Mouse (Mus musculus) forebrain, embryonic 13.5 days (tissue): ENCODE data around the gene Clec2g. TPM values are rescaled to one million over a fixed set of nuclear protein-coding genes. Genes with fewer than 3 reads are reported as not detected.
"Not testable (repeated sequence)": the region's sequence is repeated elsewhere in the genome, so short reads cannot be mapped to it uniquely, and the experiment has no call there.

Source experiments
- ATAC-seq: fragments of 200-750 bp; cut with Nextera tagmentation; 2 replicates; pipeline ENCODE4 v1.8.0; 2017
- H3K27ac ChIP-seq: fragments of 300-500 bp; sonication (generic); 2 replicates; pipeline ENCODE4 v1.5.1; 2015; ENCODE audit warnings: inconsistent platforms, mild to moderate bottlenecking, moderate library complexity
- H3K27me3 ChIP-seq: fragments of 300-500 bp; sonication (generic); 2 replicates; pipeline ENCODE4 v1.6.1; 2015; ENCODE audit warnings: mild to moderate bottlenecking, inconsistent platforms
- H3K36me3 ChIP-seq: fragments of 300-500 bp; sonication (generic); 2 replicates; pipeline ENCODE4 v1.6.1; 2015; ENCODE audit warnings: mild to moderate bottlenecking, inconsistent platforms; ENCODE audit not compliant: poor library complexity, severe bottlenecking
- H3K4me1 ChIP-seq: fragments of 300-500 bp; sonication (generic); 2 replicates; pipeline ENCODE4 v1.6.1; 2015; ENCODE audit warnings: inconsistent platforms
- H3K4me2 ChIP-seq: fragments of 300-500 bp; sonication (generic); 2 replicates; pipeline ENCODE4 v1.6.1; 2015; ENCODE audit warnings: inconsistent platforms, mild to moderate bottlenecking, moderate library complexity
- H3K4me3 ChIP-seq: fragments of 300-500 bp; sonication (generic); 2 replicates; pipeline ENCODE4 v1.5.1; 2015; ENCODE audit warnings: mild to moderate bottlenecking, inconsistent platforms
- H3K9ac ChIP-seq: fragments of 300-500 bp; sonication (generic); 2 replicates; pipeline ENCODE4 v1.6.1; 2015; ENCODE audit warnings: mild to moderate bottlenecking, inconsistent platforms
- H3K9me3 ChIP-seq: fragments of 300-500 bp; sonication (generic); replicated peaks from 2 replicates; pipeline ENCODE4 v1.6.1; 2016; ENCODE audit warnings: inconsistent platforms
- WGBS: fragments of 180-500 bp; shearing (Covaris S2); methylation state at CpG from one replicate; pipeline ENCODE4 v1.1.7; 2015; 5-methylcytosine and 5-hydroxymethylcytosine counted together
- polyA plus RNA-seq: library from polyadenylated mRNA; unstranded; fragments of >200 nt; fragmentation: Nextera tagmentation; extraction: Ambion mirVana; gene quantifications from 2 replicates; pipeline ENCODE4 v1.2.1, GENCODE M21; 2015

Clec2g gene
- polyA plus RNA-seq, 1 experiment from 2014 or later = not detected

DNA sequence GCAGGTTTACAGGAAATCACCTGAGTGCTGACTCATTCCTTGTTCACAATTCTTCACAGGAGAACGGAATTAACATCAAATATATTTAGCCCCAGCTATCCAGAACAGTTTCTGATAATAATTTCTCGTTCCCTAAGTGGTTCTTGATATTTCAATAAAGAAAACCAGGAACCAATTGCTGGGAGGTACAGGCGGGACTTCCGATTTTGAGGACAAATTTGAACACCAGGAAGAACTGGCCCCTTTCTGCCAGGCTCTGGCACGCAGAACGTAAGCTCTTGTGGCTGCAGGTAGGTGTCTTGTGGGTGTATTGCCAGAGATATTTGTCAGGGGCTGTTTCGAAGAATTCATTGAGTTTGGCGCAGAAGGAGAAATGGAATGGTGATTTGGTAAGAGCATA is 74.4 kb downstream of the Clec2g start:
- Histone ChIP-seq H3K36me3 (no peaks in the 10 kb centered on the region), H3K4me1 (no peaks in the 10 kb centered on the region), H3K9ac (no peak overlapping the region), H3K27ac (no peak overlapping the region), H3K4me3 (no peak overlapping the region), H3K9me3 (no peaks in the 10 kb centered on the region), H3K4me2 (no peak overlapping the region), H3K27me3 (no peaks in the 10 kb centered on the region)
- 90% methylated on average over 8 of the region's 8 CpGs for WGBS
- no peak for ATAC-seq

DNA sequence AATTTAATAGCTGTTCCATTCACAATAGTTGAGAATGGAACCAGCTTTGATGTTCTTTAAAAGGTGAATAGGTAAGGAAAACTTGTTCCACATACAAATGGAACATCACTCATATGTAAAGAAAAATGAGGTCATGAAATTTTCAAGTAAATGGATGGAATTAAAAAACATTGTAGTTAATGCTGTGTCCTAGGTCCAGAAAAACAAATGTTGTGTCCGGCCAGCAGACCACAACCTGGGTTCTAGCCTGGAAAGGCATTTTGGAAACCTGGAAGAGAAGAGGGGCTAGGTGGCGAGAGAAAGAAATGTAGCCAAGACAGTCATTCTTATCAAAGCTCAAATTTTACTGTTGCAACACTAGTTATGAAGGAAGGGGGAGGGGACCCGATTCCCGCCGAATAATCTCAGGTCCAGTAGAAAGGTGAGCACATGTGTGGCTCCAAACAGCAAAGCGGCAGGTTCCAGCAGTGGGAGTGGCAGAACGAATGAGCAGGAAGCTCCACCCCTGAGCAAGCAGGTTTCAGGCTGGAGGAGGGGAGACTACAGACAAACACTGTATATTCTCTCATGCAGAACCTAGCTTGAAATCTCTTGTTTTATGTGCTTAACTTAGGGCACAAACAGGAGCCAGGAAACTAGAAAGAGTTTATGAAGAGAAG is 75.8 kb downstream of the Clec2g start:
- H3K9me3 ChIP-seq, ATAC-seq, H3K4me3 ChIP-seq, H3K9ac ChIP-seq, H3K4me1 ChIP-seq, H3K4me2 ChIP-seq, H3K27me3 ChIP-seq, H3K27ac ChIP-seq, H3K36me3 ChIP-seq: not testable (repeated sequence)
- WGBS = 89% methylated on average over 7 of the region's 7 CpGs

DNA sequence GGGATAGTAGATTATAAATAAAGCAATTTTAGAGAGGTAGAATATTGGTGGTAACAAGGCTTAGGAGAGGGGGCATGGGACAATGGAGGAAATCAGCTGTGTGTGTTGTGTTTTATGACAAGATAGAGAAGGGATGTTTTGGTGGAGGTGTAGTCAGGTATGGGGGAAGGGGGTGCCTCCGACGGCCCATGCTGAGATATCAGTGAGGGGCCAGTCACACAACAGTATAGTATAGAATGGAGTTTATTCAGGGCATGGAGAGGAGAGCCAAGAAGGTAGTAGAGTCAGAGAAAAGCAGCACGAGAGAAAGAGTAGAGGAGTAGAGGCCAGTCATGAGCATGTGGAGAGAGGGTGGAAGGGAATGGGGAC is 76.3 kb downstream of the Clec2g start:
- ATAC-seq = no peak
- no peaks in the 10 kb centered on the region for H3K36me3 ChIP-seq
- 87% methylated on average over 3 of the region's 3 CpGs for WGBS
- H3K9ac ChIP-seq = no peak overlapping the region
- no peak overlapping the region for H3K4me3 ChIP-seq
- no peak overlapping the region for H3K4me2 ChIP-seq
- H3K4me1 ChIP-seq = no peaks in the 10 kb centered on the region
- no peaks in the 10 kb centered on the region for H3K9me3 ChIP-seq
- H3K27ac ChIP-seq = no peak overlapping the region
- H3K27me3 ChIP-seq = no peaks in the 10 kb centered on the region

DNA sequence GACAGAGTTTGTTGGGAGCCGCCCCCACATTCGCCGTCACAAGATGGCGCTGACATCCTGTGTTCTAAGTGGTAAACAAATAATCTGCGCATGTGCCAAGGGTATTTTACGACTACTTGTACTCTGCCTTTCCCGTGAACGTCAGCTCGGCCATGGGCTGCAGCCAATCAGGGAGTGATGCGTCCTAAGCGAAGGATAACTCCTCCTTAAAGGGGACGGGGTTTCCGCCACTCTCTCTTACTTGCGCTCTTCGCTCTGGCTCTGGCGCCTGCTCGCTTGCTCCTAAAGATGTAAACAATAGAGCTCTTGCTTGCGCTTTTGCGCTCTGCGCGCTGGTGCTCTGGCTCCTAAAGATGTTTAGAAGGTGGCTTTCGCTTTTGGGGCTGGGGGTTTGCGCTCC is 77.8 kb downstream of the Clec2g start:
- not testable (repeated sequence) for H3K36me3 ChIP-seq, H3K4me3 ChIP-seq, H3K9ac ChIP-seq, H3K9me3 ChIP-seq, H3K27ac ChIP-seq, ATAC-seq, H3K27me3 ChIP-seq, H3K4me1 ChIP-seq, H3K4me2 ChIP-seq
- WGBS = 97% methylated on average over 20 of the region's 23 CpGs

DNA sequence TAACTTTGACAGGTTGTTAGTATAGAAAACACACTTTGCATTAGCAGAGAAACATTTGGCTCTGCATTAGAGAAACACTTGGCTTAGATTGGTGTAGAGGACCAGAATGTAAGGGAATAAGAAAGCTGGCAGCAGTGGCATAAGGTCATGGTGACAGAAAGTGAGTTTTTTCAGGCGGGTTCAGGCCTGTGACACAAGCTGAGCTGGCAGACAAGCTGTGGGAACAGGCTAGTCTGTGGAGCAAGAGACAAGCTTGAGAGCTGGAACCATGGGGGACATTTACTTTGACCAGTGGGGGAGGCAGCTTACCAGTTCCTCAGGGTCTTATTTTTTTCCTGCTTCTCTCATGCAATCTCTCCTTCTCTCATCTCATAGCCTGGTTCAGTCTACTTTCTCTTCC is 78.8 kb downstream of the Clec2g start:
- Histone ChIP-seq H3K4me2 (no peak overlapping the region), H3K9me3 (no peaks in the 10 kb centered on the region), H3K4me1 (no peaks in the 10 kb centered on the region), H3K27me3 (no peaks in the 10 kb centered on the region), H3K27ac (no peak overlapping the region), H3K9ac (no peak overlapping the region), H3K4me3 (no peak overlapping the region), H3K36me3 (no peaks in the 10 kb centered on the region)
- 81% methylated on average over 1 of the region's 1 CpGs for WGBS
- ATAC-seq = no peak

DNA sequence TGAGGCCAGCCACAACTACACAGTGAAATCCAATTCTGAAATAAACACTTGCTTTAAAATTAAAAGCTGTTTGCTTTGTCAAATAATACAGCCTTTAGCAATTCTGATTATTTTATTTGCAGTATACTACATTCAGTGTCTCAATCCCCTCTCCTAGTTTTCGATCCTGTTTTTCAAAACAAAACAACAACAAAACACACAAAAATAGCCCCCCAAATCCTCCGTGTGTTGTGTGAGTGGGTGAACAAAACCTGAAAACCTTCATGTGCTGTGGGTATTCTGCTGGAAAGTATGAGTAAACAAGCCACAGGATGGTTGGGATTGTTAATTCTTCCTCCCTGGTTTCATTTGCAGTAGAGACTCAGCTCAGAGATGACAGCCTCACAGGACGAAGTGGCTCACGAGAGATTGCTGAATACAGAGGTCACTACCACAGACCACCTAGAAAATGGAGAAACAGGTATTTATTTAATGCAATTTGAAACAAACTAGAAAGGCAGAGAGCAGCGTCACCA is 79.6 kb downstream of the Clec2g start:
- H3K4me1 ChIP-seq = no peaks in the 10 kb centered on the region
- no peaks in the 10 kb centered on the region for H3K27me3 ChIP-seq
- H3K27ac ChIP-seq = no peak overlapping the region
- WGBS = 84% methylated on average over 5 of the region's 5 CpGs
- no peak overlapping the region for H3K9ac ChIP-seq
- no peak overlapping the region for H3K4me3 ChIP-seq
- no peak overlapping the region for H3K4me2 ChIP-seq
- no peak for ATAC-seq
- no peaks in the 10 kb centered on the region for H3K9me3 ChIP-seq
- no peaks in the 10 kb centered on the region for H3K36me3 ChIP-seq

DNA sequence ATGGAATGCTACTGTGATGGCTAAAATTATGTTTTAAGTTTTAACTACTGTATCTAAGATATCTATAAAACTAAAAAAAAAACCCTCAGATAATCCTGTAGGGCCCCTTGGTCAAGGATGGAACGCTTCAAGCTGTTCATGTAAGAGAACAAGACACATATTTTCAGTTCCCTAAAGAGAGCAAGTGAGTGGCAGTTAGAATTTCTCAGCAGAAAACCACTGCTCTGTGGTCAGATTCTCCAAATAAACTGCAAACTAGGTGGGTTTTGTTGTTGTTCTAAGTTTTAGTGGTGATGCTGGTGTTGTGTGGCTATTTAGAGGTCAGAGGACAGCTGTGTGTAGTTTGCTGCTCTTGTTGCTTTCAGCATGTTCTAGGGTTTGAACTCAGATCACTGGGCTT is 80.2 kb downstream of the Clec2g start:
- no peak for ATAC-seq
- 74% methylated on average over 1 of the region's 1 CpGs for WGBS
- H3K9ac ChIP-seq = no peak overlapping the region

DNA sequence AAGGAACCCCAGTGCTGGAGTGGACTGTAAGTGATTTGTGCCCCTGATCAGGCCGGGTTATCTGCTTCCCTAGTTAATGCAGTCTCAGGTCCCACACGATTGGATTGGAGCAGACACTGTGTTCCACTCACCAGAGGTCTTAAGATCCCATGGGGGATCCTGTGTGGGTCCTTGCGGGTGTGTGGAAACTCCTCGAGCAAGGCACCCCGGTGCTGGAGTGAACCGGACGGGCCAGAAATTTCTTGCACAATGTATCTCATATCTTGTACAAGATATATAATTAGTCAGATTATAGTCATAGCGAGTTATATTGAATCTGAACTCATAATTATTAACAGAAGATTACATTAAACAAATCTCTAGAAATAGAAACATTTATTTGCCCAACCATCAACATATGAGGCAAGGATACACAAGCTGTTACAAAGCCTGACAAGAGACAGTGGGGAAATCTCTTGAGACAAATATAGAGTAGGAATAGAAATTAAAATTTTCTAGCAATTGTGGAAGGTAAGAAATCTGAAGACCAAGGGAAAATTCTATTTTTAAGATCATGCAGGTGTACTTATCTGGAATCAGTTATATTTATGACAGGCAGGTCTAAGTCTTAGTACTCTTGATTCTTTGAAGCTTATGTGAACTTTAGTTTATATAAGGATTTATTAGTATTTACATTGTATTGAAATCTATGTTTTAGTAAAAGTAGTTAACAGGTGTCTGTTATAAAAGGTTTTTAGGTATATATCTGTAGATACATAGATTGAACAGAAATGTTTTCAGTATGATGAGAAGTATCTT is 93.5 kb downstream of the Clec2g start:
- Histone ChIP-seq H3K9me3 (no peaks in the 10 kb centered on the region), H3K27me3 (no peaks in the 10 kb centered on the region), H3K9ac (no peak overlapping the region), H3K4me3 (no peak overlapping the region), H3K4me2 (no peak overlapping the region), H3K4me1 (no peaks in the 10 kb centered on the region), H3K27ac (no peak overlapping the region), H3K36me3 (no peaks in the 10 kb centered on the region)
- 90% methylated on average over 8 of the region's 8 CpGs for WGBS
- no peak for ATAC-seq

More for the DNA sequence above, 80.2 kb downstream of the Clec2g start:
- no peak overlapping the region for H3K27ac ChIP-seq
- H3K36me3 ChIP-seq = no peaks in the 10 kb centered on the region
- no peaks in the 10 kb centered on the region for H3K9me3 ChIP-seq
- H3K4me3 ChIP-seq = no peak overlapping the region
- no peak overlapping the region for H3K4me2 ChIP-seq
- no peaks in the 10 kb centered on the region for H3K4me1 ChIP-seq
- H3K27me3 ChIP-seq = no peaks in the 10 kb centered on the region

DNA sequence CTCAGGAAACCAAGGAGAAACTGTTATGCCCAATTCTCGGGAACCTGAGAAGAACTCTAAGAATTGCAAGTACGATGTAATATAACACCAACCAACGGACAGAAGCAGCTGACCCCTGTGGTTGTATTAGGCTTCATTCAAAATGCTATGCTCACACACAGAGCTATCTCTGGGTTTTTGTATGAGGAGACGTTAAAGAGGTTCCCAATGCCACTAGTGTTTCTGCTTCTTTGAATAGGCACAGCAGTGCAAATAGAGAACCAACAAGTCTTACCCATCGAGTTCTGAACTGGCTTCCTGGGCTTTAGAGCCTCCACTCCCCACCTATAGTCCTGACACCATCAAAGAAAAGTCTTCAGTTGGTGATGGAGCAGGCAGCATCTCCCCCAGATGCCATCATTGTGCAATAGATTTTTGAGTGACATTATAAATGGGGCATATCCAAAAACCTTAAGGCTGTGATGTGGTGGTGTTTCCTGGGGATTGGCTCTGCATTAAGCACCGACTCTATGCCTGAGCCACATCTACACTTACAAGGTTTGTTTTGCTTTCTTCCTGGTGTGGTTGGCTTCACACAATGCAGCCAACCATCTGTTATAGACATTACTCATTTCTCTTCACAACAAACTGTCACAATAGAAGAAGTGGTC is 96.1 kb downstream of the Clec2g start:
- no peak for ATAC-seq
- Histone ChIP-seq H3K4me3 (no peak overlapping the region), H3K9ac (no peak overlapping the region), H3K4me2 (no peak overlapping the region), H3K9me3 (no peaks in the 10 kb centered on the region), H3K4me1 (no peaks in the 10 kb centered on the region), H3K27me3 (no peaks in the 10 kb centered on the region), H3K36me3 (no peaks in the 10 kb centered on the region), H3K27ac (no peak overlapping the region)
- 67% methylated on average over 6 of the region's 6 CpGs for WGBS

DNA sequence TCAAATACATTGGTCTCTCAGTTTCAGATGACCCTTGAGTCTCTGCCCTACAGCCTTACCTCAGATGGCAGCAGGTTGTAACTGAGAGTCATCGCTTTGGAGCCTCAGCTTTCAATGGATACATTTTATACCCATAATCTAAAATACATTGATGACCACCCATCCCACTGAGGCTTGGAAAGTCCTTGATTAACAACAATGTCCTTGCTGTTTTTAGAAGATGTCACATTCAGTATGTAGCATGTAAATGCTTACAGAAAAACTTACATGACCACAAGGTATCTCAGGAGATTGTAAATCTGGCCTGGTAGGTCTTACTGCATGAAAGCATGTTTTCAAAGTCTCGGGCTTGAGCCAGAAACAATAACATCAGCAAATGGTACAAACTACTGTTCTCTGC is 96.8 kb downstream of the Clec2g start:
- H3K9me3 ChIP-seq = no peaks in the 10 kb centered on the region
- no peaks in the 10 kb centered on the region for H3K36me3 ChIP-seq
- no peaks in the 10 kb centered on the region for H3K4me1 ChIP-seq
- H3K4me3 ChIP-seq = no peak overlapping the region
- no peak for ATAC-seq
- no peaks in the 10 kb centered on the region for H3K27me3 ChIP-seq
- no peak overlapping the region for H3K4me2 ChIP-seq
- no peak overlapping the region for H3K27ac ChIP-seq
- no peak overlapping the region for H3K9ac ChIP-seq
- 84% methylated on average over 2 of the region's 2 CpGs for WGBS

DNA sequence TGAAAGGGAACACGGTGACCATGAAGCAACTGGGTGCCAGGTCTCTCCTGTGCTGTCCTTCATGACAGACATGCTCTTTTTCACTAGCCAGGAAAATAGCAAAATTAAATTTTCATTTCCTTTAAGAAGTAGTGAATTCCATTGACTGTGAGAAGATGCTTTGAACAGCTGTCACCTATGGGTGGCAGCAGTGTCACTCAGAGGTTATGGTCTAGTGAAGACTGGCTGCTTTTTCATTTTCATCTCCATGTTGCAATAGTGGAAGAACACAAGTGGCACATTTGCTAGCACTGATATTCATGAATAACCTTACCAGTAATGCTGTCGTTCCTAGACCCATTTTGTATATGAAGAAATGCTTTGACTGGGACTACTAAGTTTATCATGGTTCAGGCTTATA is 99.2 kb downstream of the Clec2g start:
- no peak for ATAC-seq
- H3K27ac ChIP-seq = no peak overlapping the region
- no peak overlapping the region for H3K9ac ChIP-seq
- H3K9me3 ChIP-seq = no peaks in the 10 kb centered on the region
- 81% methylated on average over 2 of the region's 2 CpGs for WGBS
- H3K4me2 ChIP-seq = no peak overlapping the region
- no peaks in the 10 kb centered on the region for H3K36me3 ChIP-seq
- H3K27me3 ChIP-seq = no peaks in the 10 kb centered on the region
- no peaks in the 10 kb centered on the region for H3K4me1 ChIP-seq
- H3K4me3 ChIP-seq = no peak overlapping the region
